Mouse (Mus musculus) lung, embryonic 16.5 days (tissue): ENCODE results near the gene Krt86. TPM values are rescaled to one million over a fixed set of nuclear protein-coding genes. Genes with fewer than 3 reads are reported as not detected.

ENCODE experiments used
- ATAC-seq: fragments of 200-750 bp; cut with Nextera tagmentation; 2 replicates; pipeline ENCODE4 v1.8.0; 2017; ENCODE audit warnings: low read depth, mild to moderate bottlenecking, moderate library complexity
- H3K27ac ChIP-seq: fragments of 300-500 bp; sonication (generic); 2 replicates; pipeline ENCODE4 v1.5.1; 2014; ENCODE audit warnings: mild to moderate bottlenecking, control low read depth, low read length
- H3K27me3 ChIP-seq: fragments of 300-500 bp; sonication (generic); 2 replicates; pipeline ENCODE4 v1.6.1; 2014; ENCODE audit warnings: low read depth, low read length, mixed read lengths; ENCODE audit not compliant: control insufficient read depth, insufficient read depth
- H3K36me3 ChIP-seq: fragments of 300-500 bp; sonication (generic); 2 replicates; pipeline ENCODE4 v1.6.1; 2014; ENCODE audit warnings: low read length; ENCODE audit not compliant: control insufficient read depth, insufficient read depth
- H3K4me1 ChIP-seq: fragments of 300-500 bp; sonication (generic); replicated peaks from 2 replicates; pipeline ENCODE4 v1.6.1; 2014; ENCODE audit warnings: low read length, mixed read lengths; ENCODE audit not compliant: control insufficient read depth, insufficient read depth
- H3K4me2 ChIP-seq: fragments of 300-500 bp; sonication (generic); 2 replicates; pipeline ENCODE4 v1.6.1; 2014; ENCODE audit warnings: low read depth, low read length, control low read depth
- H3K4me3 ChIP-seq: fragments of 300-500 bp; sonication (generic); 2 replicates; pipeline ENCODE4 v1.5.1; 2014; ENCODE audit warnings: mild to moderate bottlenecking, low read length, control low read depth
- H3K9ac ChIP-seq: fragments of 300-500 bp; sonication (generic); 2 replicates; pipeline ENCODE4 v1.6.1; 2014; ENCODE audit warnings: low read length, control low read depth
- H3K9me3 ChIP-seq: fragments of 300-500 bp; sonication (generic); 2 replicates; pipeline ENCODE4 v1.6.1; 2016; ENCODE audit warnings: low read length; ENCODE audit not compliant: control insufficient read depth
- WGBS: fragments of 180-500 bp; shearing (Covaris S2); extraction: QIAGEN DNeasy Blood & Tissue Kit; methylation state at CpG from one replicate; pipeline ENCODE4 v1.1.7; 2014; 5-methylcytosine and 5-hydroxymethylcytosine counted together
- polyA plus RNA-seq: library from polyadenylated mRNA; unstranded; fragments of >200 nt; fragmentation: Nextera tagmentation; extraction: Ambion mirVana; gene quantifications from 2 replicates; pipeline ENCODE4 v1.2.1, GENCODE M21; 2015

The Krt86 gene
- polyA plus RNA-seq = not detected in 2 replicates

DNA sequence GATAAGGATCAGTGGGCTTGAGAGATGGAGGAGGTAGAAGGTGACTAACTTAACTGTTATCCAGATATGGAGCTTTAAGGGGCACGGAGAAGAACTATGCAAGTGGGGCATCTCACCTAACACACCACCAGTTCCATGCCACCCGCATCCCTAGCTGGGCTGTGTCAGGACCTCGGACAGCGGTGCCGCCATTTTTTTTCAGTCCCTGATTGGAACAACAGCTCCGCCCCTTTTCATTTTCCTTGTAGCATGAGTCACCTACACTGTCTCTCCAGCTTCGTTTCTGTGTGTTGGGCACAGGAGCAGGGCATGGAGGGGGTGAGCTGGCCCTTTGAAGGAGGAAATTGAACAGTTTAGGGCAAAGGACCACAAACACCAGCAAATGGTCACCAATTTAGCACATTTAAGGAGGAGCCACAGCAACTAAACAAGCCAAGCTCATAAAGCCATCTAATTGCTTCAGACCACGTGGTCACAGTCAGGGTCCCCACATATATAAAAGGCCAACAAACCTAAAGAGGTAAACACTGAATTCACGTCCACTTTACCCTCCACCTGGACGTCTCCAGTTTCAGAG, at the start of gene Krt86:
Gene Krt86 (plus strand): TSS at position 527 of the 577 bp plus-strand sequence.
- Histone ChIP-seq H3K4me3 (no peak within 1 kb of the TSS), H3K9ac (no peak within 1 kb of the TSS), H3K4me2 (no peak within 1 kb of the TSS), H3K9me3 (no peaks in the 10 kb centered on the region), H3K27me3 (no peaks in the 10 kb centered on the region), H3K27ac (no peak within 1 kb of the TSS), H3K4me1 (no peaks in the 10 kb centered on the region), H3K36me3 (no peaks in the 10 kb centered on the region)
- ATAC-seq = no peak
- 30% methylated on average over 10 of the region's 10 CpGs for WGBS

DNA sequence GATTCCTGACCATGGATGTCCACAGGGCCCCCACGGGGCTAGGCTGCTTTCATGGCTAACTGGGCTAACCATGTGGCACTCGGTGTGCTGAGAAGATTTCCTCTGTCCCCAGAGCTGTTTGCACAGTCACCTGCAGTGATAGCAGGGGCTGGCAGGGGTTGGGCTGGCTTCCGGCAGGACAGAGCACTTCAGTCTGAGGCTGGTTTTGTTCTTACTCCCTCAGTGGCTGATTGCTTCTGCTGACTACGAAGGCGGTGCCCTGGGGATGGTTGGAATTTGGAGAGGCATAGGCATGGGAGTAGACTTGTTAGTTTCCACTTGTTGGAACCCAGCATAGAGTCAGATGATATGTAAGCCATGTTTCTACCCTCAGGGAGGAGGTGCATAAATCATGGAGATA, 48.4 kb upstream of the Krt86 start:
- Histone ChIP-seq H3K4me1 (no peaks in the 10 kb centered on the region), H3K9ac (no peak overlapping the region), H3K4me2 (no peak overlapping the region), H3K27me3 (no peaks in the 10 kb centered on the region), H3K4me3 (no peak overlapping the region), H3K27ac (peak overlapping the region; percentile 70), H3K36me3 (no peaks in the 10 kb centered on the region; the same call in 1 of the 2 replicates), H3K9me3 (no peaks in the 10 kb centered on the region)
- peak; percentile 74 for ATAC-seq
- 19% methylated on average over 5 of the region's 5 CpGs for WGBS

DNA sequence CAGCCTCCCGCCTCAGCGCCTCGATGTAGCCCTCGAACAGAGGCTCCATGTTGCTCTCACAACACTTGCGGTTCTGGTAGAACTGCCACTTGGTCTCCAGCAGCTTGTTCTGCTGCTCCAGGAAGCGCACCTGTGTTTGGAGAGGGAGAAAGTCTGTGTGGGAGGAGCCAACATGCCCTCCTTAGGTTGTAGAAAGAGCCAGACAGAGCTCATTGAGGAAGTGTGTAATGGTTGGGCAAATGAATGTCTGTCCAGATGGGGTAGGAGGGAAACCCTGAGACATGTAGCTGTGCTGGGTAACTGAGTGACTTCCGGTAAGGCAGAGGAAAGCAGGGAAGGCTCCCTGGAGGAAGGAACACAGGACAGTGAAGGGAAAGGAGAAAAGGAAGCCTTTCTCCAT, 36.7 kb upstream of the Krt86 start:
- H3K27me3 ChIP-seq = peaks cover 21% of the 10 kb centered on the region

DNA sequence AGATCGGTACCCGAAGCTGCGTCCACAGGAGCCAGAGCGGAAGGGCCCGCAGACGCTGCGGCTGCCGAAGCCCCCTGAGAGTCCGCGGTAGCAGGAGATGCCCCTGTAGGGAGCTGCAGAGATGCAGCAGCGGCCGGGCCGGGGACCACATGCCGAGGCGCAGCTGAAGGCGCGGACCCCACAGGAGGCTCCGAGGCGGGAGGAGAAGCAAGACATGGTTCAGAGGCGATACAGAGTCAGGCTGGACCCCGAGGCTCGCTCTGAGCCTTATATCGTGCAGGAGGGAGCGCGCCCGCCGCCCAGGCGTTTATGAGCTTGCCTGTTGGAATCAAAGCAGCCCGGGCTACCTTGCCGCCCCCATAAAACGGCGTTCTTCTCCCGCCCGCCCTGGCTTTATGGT, 34.7 kb upstream of the Krt86 start, which contains the start of gene Krt87:
Gene Krt87 (minus strand): TSS at position 250 of the 400 bp plus-strand sequence.
- 3% methylated on average over 34 of the region's 34 CpGs for WGBS
- no peak within 1 kb of the TSS for H3K4me3 ChIP-seq
- H3K27me3 ChIP-seq = peaks cover 21% of the 10 kb centered on the region
- no peaks in the 10 kb centered on the region for H3K9me3 ChIP-seq
- H3K27ac ChIP-seq = no peak within 1 kb of the TSS
- no peak for ATAC-seq
- no peaks in the 10 kb centered on the region; the same call in 1 of the 2 replicates for H3K4me1 ChIP-seq
- no peaks in the 10 kb centered on the region for H3K36me3 ChIP-seq
- H3K4me2 ChIP-seq = peak within 1 kb of the TSS; percentile 2; the same call in 1 of the 2 replicates
- no peak within 1 kb of the TSS for H3K9ac ChIP-seq

More for the DNA sequence above, 36.7 kb upstream of the Krt86 start:
- no peak overlapping the region for H3K4me3 ChIP-seq
- H3K9me3 ChIP-seq = no peaks in the 10 kb centered on the region
- H3K36me3 ChIP-seq = no peaks in the 10 kb centered on the region
- no peak for ATAC-seq
- no peak overlapping the region for H3K9ac ChIP-seq
- 58% methylated on average over 7 of the region's 7 CpGs for WGBS
- H3K4me1 ChIP-seq = no peaks in the 10 kb centered on the region; the same call in 1 of the 2 replicates
- no peak overlapping the region for H3K4me2 ChIP-seq
- no peak overlapping the region for H3K27ac ChIP-seq

GRCm38 (mm10) chr15:101440837-101441236, 32.4 kb upstream of the Krt86 start:
- Histone ChIP-seq H3K27me3 (peaks cover 21% of the 10 kb centered on the region), H3K4me2 (no peak overlapping the region), H3K9me3 (no peaks in the 10 kb centered on the region), H3K9ac (no peak overlapping the region), H3K4me3 (no peak overlapping the region), H3K4me1 (no peaks in the 10 kb centered on the region; the same call in 1 of the 2 replicates), H3K36me3 (no peaks in the 10 kb centered on the region), H3K27ac (no peak overlapping the region)
- WGBS = 69% methylated on average over 4 of the region's 4 CpGs
- ATAC-seq = no peak

DNA sequence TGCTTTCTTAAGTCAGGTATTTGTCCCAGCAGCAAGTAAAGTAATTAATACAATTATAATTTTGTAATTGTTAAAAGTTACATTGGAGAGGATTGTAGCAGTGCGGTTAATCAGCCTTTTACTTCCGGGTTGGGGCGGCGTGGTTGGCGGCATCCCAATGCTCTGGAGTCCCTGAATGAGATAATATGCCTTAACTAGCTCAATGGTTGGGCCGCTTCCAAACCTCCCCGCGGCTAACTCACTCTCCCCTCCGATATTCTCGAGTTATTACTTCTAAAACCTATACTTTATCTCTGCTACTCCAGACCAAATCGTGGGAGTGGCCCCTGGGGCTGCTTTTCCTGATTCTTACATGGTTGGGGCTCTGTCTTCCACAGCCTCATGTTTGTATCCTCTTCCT, 26.7 kb upstream of the Krt86 start:
- ATAC-seq = no peak
- Histone ChIP-seq H3K9ac (no peak overlapping the region), H3K4me2 (no peak overlapping the region), H3K27ac (no peak overlapping the region), H3K9me3 (no peaks in the 10 kb centered on the region), H3K4me3 (no peak overlapping the region), H3K4me1 (no peaks in the 10 kb centered on the region), H3K27me3 (no peaks in the 10 kb centered on the region), H3K36me3 (no peaks in the 10 kb centered on the region)
- 49% methylated on average over 11 of the region's 11 CpGs for WGBS

- no peak within 1 kb of the TSS for H3K27ac ChIP-seq
- no peak for ATAC-seq
- H3K36me3 ChIP-seq = no peaks in the 10 kb centered on the region
- no peak within 1 kb of the TSS for H3K4me3 ChIP-seq
- H3K27me3 ChIP-seq = no peaks in the 10 kb centered on the region
- H3K9ac ChIP-seq = no peak within 1 kb of the TSS
- H3K9me3 ChIP-seq = no peaks in the 10 kb centered on the region
- no peaks in the 10 kb centered on the region for H3K4me1 ChIP-seq
- H3K4me2 ChIP-seq = no peak within 1 kb of the TSS
- WGBS = 61% methylated on average over 2 of the region's 2 CpGs
These were observed 25.8 kb upstream of the Krt86 start, which contains the start of gene Krt88 for GRCm38 (mm10) chr15:101447444-101447843. Gene Krt88, plus strand, starts transcription at chr15:101447744.

GRCm38 (mm10) chr15:101453093-101453736, 20.1 kb upstream of the Krt86 start:
- WGBS = 4% methylated on average over 13 of the region's 13 CpGs
- Histone ChIP-seq H3K27me3 (no peaks in the 10 kb centered on the region), H3K9me3 (peaks cover 2% of the 10 kb centered on the region; the same call in 1 of the 2 replicates), H3K4me1 (no peaks in the 10 kb centered on the region), H3K27ac (no peak overlapping the region), H3K4me3 (no peak overlapping the region), H3K4me2 (no peak overlapping the region), H3K9ac (no peak overlapping the region), H3K36me3 (no peaks in the 10 kb centered on the region)
- ATAC-seq = peak; percentile 60

DNA sequence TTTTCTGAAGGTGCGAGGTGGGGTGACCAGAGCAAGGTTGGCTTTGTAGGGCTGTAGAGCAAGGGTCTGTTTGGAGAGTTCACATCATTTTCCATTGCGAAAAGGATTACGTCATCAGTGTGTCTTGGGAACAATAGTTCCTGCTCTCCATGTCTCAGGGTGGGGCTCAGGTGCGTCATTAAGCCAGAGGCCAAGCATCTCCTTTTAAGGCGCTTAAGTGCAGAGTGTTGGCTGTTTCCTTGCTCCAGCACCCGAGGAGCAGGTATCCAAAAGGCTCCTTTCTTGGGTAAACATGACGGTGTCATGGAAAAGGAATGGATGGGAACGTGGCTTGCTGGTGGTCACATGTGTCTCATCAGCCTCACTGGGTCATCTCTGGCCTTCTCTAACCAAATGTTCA, 18.5 kb upstream of the Krt86 start:
- no peaks in the 10 kb centered on the region for H3K4me1 ChIP-seq
- H3K4me3 ChIP-seq = no peak overlapping the region
- H3K9ac ChIP-seq = no peak overlapping the region
- no peaks in the 10 kb centered on the region for H3K36me3 ChIP-seq
- no peak overlapping the region for H3K27ac ChIP-seq
- ATAC-seq = no peak
- H3K27me3 ChIP-seq = no peaks in the 10 kb centered on the region
- no peak overlapping the region for H3K4me2 ChIP-seq
- WGBS = 69% methylated on average over 8 of the region's 8 CpGs
- H3K9me3 ChIP-seq = peaks cover 2% of the 10 kb centered on the region; the same call in 1 of the 2 replicates
